Mouse (Mus musculus): ENCODE measurements around the gene Brpf3.
"Not testable (repeated sequence)": the region's sequence is repeated elsewhere in the genome, so short reads cannot be mapped to it uniquely, and the experiment has no call there.

The Brpf3 gene

GRCm38 (mm10) chr17:28799291-28800160 is 1.4 kb upstream of the Brpf3 start:
- no peak for DNase-seq (ENCODE audit: low spot score)

- peak; percentile 27 for DNase-seq (ENCODE audit: low spot score)
Measured at GRCm38 (mm10) chr17:28800281-28800670, 614 bp upstream of the Brpf3 start.

- DNase-seq (ENCODE audit: low spot score): peak; percentile 98
Measured at GRCm38 (mm10) chr17:28801474-28802005, 650 bp downstream of the Brpf3 start.

- no peak for DNase-seq (ENCODE audit: low spot score)
Measured at GRCm38 (mm10) chr17:28802006-28802481, 1.2 kb downstream of the Brpf3 start.

- DNase-seq (ENCODE audit: low spot score): no peak
Measured at GRCm38 (mm10) chr17:28803316-28803715, 2.4 kb downstream of the Brpf3 start.

- DNase-seq (ENCODE audit: low spot score): no peak
Measured at GRCm38 (mm10) chr17:28804973-28805372, 4.1 kb downstream of the Brpf3 start.

GRCm38 (mm10) chr17:28806770-28807169 is 5.9 kb downstream of the Brpf3 start:
- DNase-seq (ENCODE audit: low spot score): no peak

GRCm38 (mm10) chr17:28808714-28809113 is 7.8 kb downstream of the Brpf3 start:
- DNase-seq (ENCODE audit: low spot score): no peak

- DNase-seq (ENCODE audit: low spot score): no peak
Measured at GRCm38 (mm10) chr17:28809175-28809831, 8.4 kb downstream of the Brpf3 start.

GRCm38 (mm10) chr17:28812345-28812744 is 11.5 kb downstream of the Brpf3 start:
- no peak for DNase-seq (ENCODE audit: low spot score)

- DNase-seq (ENCODE audit: low spot score): no peak
Measured at GRCm38 (mm10) chr17:28814529-28815097, 13.7 kb downstream of the Brpf3 start.

- DNase-seq (ENCODE audit: low spot score): no peak
Measured at GRCm38 (mm10) chr17:28815384-28816004, 14.6 kb downstream of the Brpf3 start.

GRCm38 (mm10) chr17:28816326-28816725 is 15.4 kb downstream of the Brpf3 start:
- not testable (repeated sequence) for DNase-seq (ENCODE audit: low spot score)

- DNase-seq (ENCODE audit: low spot score): no peak
Measured at GRCm38 (mm10) chr17:28816875-28817811, 16.3 kb downstream of the Brpf3 start.

GRCm38 (mm10) chr17:28820189-28820588 is 19.3 kb downstream of the Brpf3 start:
- DNase-seq (ENCODE audit: low spot score): no peak

GRCm38 (mm10) chr17:28823004-28823745 is 22.3 kb downstream of the Brpf3 start:
- no peak for DNase-seq (ENCODE audit: low spot score)

- DNase-seq (ENCODE audit: low spot score): no peak
Measured at GRCm38 (mm10) chr17:28823749-28824148, 22.9 kb downstream of the Brpf3 start.

GRCm38 (mm10) chr17:28824896-28825295 is 24.0 kb downstream of the Brpf3 start:
- no peak for DNase-seq (ENCODE audit: low spot score)

- DNase-seq (ENCODE audit: low spot score): no peak
Measured at GRCm38 (mm10) chr17:28825359-28826041, 24.6 kb downstream of the Brpf3 start.
